Mouse (Mus musculus): ENCODE results near the gene Plpp3.

Plpp3 gene

DNA sequence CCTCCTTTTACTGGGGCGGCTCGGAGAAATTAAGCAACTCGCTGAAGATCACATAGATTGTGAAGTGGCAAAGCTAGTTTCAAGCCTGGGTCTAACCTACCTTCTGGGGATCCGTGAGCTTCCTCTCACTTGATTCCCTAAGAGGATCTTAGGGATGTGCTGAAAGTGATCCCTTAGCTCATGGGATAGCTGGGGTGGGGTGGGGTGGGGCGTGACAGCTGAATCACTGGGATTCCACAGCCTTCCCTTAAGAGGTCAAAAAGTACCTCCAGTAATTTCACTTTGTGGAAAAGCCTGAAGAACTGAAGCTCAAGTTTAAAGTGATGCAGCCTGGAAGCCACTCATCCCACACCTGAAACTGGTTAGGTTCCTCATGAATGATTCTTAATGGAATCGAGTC is 27.8 kb downstream of the Plpp3 start:
- ATAC-seq (ENCODE audit: insufficient number of reproducible peaks, low FRiP score, low TSS enrichment), result no peak

DNA sequence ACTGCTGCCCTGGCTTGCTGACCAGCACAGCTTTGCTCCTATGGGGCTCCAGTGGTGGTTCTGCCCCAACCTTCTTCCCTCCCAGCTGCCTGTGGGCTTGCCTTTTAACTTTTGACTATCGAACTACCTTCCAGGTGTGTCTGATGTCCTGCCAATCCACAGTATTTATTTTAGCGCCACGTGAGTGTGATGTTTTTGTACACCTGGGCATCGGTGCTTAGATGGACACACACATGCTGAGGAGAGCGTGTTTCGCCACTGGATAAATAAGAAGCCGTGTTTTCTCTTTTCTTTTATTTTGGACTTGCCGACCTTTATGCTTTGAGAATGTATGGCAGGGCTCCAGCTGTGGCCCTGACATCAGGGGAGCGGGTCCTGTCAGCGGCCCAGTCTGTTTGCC is 29.5 kb downstream of the Plpp3 start:
- no peak for ATAC-seq (ENCODE audit: insufficient number of reproducible peaks, low FRiP score, low TSS enrichment)

DNA sequence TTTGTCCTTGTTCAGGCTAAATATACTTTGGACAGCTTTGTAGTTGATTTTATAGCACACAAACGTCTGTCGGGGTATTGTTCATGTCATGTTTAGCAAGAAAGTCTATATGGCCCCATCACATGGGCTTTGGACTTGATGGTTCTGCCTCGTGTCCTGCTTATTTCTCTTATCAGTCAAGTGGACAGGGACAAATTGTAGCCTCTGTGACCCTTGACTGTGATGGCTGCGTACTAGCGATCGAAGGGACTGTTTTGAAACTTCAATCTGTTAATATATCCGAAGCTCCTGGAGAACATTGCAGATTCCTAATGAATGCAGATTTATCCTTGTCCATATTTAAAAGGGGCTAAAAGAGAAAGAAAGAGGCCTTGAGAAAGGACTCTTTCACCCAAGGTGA is 30.7 kb downstream of the Plpp3 start:
- no peak for ATAC-seq (ENCODE audit: insufficient number of reproducible peaks, low FRiP score, low TSS enrichment)

DNA sequence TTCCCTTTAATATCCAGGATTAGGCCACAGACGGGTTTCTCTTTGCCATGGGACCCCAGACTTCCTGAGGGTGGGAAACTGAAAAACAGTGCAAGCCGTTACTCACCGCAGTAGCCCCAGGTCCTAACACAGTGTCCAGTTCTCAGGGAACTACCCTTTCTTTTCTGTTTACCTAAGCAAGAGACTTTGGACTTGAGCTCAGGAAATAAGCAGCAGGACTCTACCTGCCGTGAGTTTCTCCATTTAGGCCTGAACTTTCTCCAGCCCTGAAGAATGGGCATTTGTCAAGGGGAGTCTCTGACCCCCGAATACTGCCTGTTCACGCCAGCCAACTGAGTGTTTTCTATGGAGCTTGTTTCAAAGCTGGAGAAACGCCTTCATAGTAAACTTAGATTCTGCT is 31.7 kb downstream of the Plpp3 start:
- no peak for ATAC-seq (ENCODE audit: insufficient number of reproducible peaks, low FRiP score, low TSS enrichment)

DNA sequence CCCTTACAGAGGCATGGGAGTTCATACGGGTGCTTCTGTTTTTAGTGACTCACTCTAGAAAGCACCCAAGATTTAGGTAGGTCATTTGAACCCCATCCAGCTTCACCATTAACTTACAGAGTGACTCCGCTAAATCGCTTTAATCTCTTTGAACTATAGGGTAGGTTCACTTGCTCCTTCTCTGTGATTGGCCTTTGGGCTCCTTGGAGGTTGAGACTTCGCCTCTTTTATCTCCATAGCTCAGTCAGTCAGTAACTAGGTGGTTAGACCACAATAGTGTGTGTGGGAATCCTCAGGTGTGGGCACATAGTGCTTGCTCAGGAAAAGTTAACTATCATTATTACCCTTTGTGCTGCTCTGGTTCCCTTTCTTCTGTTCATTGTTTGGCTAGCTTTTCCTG is 33.7 kb downstream of the Plpp3 start:
- ATAC-seq (ENCODE audit: insufficient number of reproducible peaks, low FRiP score, low TSS enrichment), result no peak

DNA sequence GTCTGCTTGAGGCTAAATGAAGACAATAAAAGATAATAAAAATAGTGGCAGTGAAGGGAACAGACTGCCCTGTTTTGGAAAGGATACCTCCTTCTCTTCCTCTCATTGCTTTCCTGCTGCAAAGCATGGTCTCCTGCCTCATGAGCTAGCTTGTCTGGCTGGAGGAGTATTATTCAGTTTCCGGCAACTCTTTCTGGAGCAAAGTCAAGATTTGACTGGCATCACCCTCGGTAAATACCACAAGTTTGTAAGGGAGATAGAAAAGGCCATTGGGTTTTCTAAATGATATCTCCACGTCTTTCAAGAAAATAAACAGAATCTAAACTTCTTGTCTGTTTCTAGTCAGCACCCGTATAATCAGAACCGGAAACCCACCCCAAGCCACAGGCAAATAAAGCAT is 34.4 kb downstream of the Plpp3 start:
- no peak for ATAC-seq (ENCODE audit: insufficient number of reproducible peaks, low FRiP score, low TSS enrichment)

DNA sequence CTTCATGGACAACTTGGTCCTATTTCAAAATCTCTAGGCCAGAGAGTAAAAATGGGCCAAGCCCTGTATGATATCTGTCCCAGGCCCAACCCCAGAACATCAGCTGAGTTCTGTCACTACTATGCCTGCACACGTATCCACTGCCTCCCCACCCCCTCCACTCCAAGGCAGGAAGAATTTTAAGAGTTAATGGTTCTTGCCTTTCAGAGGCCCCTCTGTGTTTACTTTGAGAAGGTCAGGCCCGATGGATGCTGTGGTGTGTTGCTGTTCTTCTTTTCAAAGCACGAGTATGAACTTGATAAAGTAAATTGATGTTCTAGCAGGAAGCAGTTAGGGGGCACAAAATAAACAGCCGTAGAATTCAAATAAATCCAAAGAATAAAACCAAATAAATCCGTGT is 35.5 kb downstream of the Plpp3 start:
- ATAC-seq (ENCODE audit: insufficient number of reproducible peaks, low FRiP score, low TSS enrichment), result no peak

DNA sequence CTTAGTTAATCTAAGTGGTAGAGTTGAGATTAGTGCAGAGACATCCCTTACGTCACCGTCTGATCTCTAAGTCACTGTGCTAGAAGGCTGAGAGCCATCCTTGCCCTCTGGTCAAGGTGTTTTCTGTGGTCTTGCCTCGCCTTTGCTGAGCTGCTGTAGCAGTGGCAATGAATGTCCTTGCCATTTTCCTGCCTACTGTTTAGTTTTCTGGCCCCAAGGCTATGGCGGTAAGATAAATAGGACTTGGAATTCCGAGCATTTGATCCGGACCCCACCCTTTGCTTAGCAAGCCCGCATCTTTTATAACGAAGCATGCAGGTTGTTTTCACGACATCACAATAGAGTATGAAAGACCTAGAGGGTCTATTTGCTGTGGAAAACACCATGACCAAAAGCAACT is 38.1 kb downstream of the Plpp3 start:
- ATAC-seq (ENCODE audit: insufficient number of reproducible peaks, low FRiP score, low TSS enrichment), result no peak

DNA sequence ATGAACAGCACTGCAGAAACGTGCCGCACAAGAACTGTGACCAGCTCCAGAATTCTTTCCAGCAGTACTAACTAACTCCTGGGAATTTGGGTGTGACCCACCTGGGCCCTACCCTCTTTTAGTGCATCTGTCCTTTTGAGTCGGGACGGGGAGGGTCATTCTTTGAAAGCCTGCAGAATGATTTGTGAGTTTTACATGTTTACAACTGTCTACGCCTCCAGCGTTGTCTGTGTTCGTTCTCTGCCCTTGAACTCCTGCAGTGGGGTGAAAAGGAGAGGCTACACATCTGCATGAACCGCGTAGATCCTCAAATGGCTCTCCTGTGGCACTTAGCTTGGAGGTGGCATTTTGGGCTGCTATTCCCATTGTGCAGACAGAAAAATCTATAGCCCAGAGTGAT is 39.0 kb downstream of the Plpp3 start:
- no peak for ATAC-seq (ENCODE audit: insufficient number of reproducible peaks, low FRiP score, low TSS enrichment)

DNA sequence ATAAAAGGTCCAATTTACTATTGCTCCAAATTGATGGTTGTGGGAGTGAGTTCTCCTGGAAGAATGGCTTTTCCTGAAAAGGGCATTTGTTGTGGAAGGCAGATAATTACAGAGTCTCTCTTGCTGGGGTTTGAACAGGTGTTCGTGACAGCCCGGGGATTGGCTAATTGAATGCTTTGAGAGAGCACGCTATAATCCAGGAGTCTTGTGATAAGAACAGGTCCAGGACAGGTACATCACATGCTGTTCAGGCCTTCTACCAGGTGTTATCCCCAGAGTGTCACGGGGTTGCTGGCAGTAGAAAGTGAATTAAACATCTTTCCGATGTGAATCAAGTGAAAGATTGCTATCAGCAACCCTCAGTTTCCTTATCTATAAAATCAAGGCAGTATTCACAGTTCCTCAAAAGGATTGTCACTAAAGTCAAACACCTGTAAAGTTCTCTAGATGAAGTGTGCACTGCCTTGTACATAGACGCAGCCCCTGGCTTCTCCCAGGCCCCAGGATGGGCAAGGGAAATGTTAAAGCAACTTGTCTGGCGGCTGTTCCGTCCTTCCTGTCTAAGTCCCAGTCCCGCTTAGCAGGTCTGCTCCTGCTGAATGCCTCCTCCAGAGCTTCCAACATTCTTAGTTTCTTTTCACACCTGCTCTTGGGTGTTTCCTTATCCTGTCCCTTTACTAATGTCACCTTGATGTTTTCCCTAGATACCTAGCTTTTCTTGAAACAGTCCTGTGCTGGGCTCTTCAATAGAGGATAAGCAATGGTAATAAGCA is 40.0 kb downstream of the Plpp3 start:
- ATAC-seq (ENCODE audit: insufficient number of reproducible peaks, low FRiP score, low TSS enrichment), result no peak

DNA sequence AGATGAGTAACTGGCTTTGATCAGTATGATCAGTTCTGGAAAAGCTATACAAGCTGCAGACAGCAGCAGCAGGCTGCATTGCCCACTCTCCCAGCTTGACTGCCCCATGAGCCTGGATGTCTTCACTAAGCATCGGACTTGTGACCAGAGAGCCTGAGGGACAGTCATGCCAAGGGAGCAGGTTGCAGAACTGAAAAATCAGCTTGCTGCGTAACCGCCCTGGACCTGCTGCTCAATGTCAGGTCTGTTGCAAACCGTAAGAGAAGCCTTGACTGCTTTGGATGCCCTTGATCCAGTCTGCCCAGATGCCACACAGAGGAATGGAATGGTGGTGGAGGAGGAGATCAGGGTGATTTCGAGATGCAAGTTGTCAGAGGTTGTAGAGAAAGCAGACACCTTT is 41.5 kb downstream of the Plpp3 start:
- no peak for ATAC-seq (ENCODE audit: insufficient number of reproducible peaks, low FRiP score, low TSS enrichment)

DNA sequence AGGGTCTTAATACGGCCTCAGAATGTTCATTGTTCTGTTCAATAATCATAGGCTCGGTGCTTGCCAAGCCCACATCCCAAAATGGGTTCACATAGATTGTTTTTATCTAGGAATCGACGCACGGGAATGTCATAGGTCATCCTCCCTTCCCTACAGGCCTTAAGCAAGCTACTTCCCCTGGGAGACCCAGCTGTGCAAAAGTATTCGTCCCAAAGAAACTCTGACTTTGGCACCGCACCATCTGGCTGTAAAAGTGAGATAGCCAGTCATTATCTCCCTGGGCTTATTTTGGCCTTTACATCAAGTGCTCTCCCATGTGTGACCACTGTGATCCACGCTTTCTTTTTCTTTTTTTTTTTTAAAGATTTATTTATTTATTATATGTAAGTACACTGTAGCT is 42.2 kb downstream of the Plpp3 start:
- ATAC-seq (ENCODE audit: insufficient number of reproducible peaks, low FRiP score, low TSS enrichment), result no peak

DNA sequence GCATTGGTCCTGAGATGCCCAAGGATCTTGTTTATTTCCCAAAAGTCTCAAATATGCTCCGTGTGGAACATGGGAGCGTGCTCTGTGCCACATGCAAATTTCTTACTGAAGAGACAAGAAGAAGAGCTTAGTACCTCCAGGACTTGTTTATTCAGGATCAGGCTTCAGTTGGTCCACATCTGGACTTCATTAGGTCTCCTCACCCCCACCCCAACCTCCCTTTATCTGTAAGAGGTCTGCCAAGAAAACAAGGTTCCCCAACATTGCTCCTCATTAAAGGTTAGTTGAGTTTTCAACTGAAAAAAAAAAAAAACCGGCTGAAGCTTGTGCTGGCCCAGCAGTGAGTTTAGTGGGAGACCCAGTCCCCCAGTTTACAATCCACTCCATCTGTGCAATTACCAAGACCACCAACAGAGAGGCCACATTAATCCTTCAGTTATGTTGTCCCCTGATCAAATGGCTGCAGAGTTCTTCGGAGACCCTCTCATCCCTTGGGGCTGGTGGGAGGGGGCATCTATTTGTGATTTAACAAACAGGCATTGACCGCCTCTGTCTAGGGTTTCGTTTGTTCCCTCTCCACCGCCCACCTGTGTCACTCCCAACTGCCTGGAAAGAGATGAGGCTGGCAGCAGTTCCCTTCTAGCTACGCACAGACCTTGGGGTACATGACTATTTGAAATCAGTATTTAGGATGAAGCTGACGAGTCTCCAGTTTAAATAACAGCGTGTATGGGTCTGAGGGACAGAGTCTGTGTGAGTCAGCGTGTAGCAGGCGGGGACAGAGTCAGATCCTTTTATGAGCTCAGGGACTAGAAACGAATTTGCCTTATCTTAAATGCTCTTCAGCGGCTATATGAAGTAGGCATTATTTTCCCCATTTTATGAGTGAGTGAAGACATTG is 43.7 kb downstream of the Plpp3 start:
- no peak for ATAC-seq (ENCODE audit: insufficient number of reproducible peaks, low FRiP score, low TSS enrichment)

DNA sequence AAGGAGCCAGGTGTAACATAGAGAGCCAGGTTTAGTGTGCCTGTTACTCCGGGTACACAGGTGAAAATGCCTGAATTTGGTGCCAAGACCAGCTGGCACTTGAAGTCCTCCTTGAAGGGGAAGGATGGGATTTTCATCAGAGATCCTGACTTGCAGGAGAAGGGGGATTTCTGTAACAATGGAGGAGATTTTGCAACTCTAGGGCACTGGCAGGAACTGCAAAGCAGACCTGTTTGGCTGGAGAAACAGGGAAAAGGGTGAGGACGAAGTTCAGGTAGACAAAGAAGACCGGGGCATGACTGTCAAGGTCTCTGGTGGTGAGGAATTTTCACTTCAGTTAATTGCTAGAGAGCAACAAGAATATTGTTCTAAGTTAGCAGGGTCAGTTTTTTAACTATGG is 45.3 kb downstream of the Plpp3 start:
- no peak for ATAC-seq (ENCODE audit: insufficient number of reproducible peaks, low FRiP score, low TSS enrichment)

DNA sequence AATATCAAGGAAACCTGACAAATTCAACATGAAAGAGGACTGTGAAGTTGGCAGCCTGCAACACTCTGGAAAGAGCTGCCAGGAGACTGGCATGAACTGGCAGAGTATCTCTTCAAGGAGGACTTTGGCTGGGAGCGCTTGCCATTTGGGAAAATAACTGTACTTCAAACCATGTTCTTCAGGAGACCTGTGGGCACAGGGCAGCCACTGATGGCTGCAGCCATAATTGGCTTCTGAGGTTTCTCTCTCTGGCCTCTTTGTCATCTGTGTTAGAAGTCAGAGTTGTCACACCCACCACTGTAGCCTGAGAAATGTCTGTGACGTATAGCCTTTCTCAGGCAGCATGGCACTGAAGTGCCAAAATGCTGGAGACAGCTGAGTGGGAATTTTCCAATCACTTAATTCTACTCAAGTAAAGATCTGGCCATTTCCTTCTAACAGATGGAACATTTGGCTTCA is 46.2 kb downstream of the Plpp3 start:
- no peak for ATAC-seq (ENCODE audit: insufficient number of reproducible peaks, low FRiP score, low TSS enrichment)

DNA sequence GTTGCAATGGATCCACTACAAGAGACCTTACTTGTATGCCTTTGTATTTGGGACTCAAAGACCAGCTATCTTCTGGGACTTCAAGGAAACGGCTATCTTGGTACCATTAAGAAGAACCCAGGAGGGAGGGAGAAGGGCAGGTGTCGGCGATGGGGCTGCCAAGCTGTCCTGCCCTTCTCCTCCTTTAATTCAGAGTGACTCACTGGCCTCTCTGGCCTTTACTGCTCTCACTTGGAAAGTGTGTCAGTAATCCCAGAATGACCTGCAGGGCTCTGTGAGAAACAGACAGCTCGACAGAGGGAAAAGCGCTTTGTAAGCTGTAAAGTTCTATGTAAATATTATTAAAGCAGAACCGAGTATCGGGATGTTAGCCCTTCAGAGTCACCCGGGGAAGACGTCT is 46.9 kb downstream of the Plpp3 start:
- no peak for ATAC-seq (ENCODE audit: insufficient number of reproducible peaks, low FRiP score, low TSS enrichment)

DNA sequence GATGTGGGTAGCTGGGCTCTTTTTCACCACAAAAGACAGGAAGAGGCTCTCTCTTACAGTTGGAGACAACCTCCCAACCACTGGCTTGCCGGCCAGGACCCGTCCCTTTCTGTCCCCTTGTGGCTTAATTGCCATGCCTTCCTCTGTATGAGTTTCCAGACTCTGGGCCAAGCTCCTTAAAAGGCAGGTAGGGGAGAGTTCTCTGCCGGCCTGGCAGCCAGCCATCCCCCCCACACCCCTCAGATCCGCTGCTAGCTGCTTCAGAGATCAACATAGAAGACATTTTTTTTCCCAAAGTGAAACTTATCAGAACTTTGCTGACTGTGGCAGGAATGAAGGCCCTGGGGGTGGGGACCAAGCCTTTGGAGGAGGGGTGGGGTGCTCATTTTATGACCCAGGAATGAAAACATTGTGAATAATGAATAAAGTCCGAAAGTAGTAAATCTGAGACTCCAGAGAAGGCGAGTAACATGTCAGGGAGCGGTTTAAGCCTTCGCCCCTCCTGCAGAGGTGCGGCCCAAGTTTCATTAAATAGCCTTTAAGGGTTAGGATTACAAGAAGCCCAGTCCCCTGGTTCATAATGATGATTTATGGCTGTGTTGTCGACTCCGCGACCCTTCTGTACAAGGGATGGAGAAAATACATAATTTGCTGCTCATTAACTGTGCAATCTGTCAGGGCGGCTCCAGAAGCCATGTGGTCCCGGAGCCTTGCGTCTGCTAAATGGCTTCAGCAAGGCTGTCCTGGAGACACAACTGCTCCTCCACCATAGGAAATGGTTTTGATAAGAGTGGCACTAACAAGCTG is 48.1 kb downstream of the Plpp3 start:
- ATAC-seq (ENCODE audit: insufficient number of reproducible peaks, low FRiP score, low TSS enrichment), result no peak

DNA sequence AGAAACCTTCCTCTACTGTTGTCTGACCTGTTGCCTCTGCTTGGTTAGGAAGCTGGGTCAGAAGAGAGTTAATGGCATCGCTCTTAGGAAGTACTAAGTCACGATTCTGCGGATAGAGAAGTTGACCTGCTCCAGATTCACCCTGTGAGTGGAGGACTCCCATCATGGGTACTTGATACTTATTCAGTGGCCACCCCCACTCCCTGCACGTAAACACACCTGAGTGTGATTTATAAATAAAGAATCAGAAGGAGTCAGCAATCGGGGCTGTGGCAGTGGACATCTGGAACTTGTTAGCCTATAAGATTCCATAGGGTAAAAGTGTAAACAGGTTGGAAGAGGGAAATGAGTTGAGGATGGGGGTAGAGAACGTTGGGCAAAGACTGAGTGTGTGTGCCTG is 49.0 kb downstream of the Plpp3 start:
- ATAC-seq (ENCODE audit: insufficient number of reproducible peaks, low FRiP score, low TSS enrichment), result no peak

DNA sequence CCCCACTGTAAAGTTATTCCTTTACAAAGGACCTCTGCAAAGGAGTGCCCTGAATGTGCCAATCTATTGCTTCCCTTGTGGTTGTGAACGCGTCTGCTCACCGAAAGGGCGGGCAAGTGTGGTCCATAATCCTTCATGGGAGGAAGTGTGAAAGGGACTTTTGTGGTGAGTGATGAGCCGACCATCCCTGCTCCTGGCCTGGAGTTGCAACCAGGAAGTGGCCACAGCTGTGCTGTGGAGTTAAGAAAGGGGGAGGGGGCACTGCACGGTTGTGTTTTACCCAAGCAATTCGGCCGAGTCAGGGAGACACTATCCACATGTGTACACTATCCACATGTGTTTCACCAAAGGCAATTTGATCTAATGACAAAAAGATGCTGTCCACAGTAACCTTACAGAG is 49.8 kb downstream of the Plpp3 start:
- no peak for ATAC-seq (ENCODE audit: insufficient number of reproducible peaks, low FRiP score, low TSS enrichment)

DNA sequence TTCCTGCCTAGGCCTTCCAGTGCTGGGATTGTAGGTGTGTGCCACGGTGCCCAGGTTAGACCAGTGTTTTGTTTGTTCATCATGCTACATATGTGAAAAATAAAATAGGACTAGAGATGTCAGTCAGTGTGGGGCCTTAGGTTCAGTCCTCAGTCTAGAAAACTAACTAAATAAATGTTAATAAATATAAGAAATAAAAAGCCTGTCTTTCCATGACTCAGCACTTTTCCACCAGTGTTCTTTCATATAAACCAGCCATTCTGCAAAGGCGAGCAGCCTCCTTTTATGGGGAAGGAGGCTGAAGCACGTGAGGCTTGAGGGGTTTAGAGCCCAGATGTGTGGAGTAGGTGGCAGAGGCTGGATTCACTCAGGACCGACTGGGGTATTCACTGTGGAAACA is 50.5 kb downstream of the Plpp3 start:
- no peak for ATAC-seq (ENCODE audit: insufficient number of reproducible peaks, low FRiP score, low TSS enrichment)

DNA sequence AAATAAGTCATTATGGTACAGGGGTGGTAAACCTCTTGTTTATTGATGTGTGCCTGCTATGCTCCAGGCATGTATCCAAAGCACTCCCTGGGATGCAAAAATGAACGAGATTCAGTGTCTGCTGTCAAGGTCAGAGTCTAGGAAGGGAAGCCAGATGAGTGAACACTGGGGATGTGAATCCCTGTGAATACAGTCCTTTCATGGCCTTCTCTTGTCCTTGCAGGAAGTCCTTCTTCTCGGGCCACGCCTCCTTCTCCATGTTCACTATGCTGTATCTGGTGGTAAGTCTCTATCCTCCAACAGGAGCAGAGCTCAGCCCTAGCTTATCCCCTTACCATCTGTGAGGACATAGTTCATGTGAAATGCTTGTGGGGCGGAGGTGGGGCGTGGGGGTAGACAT is 51.8 kb downstream of the Plpp3 start:
- ATAC-seq (ENCODE audit: insufficient number of reproducible peaks, low FRiP score, low TSS enrichment), result no peak
